Mouse (Mus musculus) E14TG2a.4 (cell line): Measurements from ENCODE around the gene Sema3f.

Experiments used
- CTCF ChIP-seq: conservative IDR thresholded peaks from 2 replicates; pipeline ENCODE4 v1.5.1; 2014; ENCODE audit warnings: low read length
- NANOG ChIP-seq: IDR thresholded peaks from 2 replicates; pipeline ENCODE4 v1.6.1; 2014; ENCODE audit warnings: borderline replicate concordance, low read length, mixed read lengths
- POU5F1 ChIP-seq: IDR thresholded peaks from 2 replicates; pipeline ENCODE4 v1.6.1; 2014; ENCODE audit warnings: low read length, borderline replicate concordance

DNA sequence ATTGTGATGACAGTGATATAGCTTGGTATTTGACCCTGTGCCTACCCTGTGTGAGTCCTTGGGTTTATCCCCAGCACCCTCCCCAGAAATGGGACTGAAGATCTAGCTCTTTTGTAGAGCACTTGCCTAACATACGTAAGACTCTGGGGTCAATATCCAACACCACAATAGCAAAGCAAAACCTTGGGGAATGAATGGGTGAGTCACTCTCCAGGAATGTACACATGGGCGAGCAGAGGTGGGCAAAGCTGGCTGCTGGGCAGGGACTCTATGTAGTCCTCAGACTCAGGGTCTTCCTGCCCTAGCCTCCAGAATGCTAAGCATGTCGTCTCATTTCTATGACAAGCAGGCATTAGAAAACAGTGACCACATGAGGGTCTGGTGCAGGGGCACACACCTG, 61.5 kb downstream of the Sema3f start:
- TF ChIP-seq CTCF = no peak
- no peak for TF ChIP-seq NANOG
- TF ChIP-seq POU5F1 = no peak
